Mouse (Mus musculus): ENCODE results near the gene Mtch2.
"Not testable (repeated sequence)": the region's sequence is repeated elsewhere in the genome, so short reads cannot be mapped to it uniquely, and the experiment has no call there.

Mtch2 gene

DNA sequence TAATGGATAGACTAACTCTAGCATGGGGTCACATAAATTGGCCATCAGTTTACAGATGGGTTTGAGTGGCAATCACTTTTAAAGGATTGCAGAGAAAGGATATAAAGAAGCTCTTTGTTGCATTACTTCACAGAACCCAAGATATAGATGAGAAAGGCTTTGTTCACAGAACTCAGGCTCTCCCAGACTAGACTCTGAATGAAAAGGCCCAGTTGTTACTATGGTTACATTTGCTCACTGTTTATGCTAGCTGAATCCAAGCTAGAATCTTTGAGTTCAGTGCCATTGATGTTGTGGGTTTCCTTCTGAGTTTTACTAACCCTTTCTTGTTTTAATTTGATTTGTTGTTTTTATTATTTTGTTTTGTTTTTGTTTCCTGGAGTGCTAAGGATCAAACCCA, 17.2 kb downstream of the Mtch2 start:
- DNase-seq (ENCODE audit: low spot score in 2 of 2): no peak

DNA sequence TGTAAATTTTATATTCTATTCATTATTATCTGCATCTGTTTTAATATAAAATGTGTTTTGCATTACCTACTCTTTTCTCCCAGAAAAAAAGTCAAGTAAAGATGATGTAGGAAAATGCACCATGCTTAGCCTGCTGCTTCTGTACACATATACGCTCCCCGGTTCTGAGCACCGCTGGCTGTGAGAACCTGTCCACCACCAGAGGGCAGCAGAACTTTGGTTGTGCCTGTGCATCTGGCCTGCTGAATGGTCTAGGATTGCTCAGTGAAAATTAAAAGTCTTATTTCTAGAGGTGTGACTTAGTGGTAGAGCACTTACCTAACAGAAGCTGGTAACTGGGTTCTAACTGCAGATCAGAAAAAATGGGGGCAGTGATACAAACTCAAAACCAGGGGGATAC, 19.6 kb downstream of the Mtch2 start:
- peak; percentile 78 to 85 for DNase-seq (ENCODE audit: low spot score in 2 of 2)

DNA sequence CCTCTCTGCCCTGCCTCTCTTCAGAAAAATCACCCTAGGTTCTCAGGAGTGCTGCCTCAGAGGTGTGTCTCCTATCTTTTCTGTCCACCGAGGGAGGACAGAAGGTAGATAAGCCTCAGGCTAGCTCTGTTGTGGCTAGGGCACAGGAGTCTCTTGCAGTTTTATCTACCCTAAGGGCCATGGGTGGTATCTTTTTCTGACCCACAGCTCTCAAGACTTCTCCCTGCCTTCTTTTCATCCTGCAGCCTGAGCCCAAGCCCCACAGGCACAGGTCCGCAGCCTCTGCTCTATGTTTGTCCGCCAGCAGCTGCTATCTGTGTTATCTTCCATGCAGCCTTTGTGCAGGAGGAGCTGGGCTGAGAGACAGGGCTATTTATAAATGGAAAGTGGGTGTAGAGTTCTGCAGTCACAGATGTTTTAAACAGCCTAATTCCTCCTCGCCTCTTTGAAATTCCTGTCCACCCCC, 23.2 kb downstream of the Mtch2 start:
- no peak for DNase-seq (ENCODE audit: low spot score in 2 of 2)

DNA sequence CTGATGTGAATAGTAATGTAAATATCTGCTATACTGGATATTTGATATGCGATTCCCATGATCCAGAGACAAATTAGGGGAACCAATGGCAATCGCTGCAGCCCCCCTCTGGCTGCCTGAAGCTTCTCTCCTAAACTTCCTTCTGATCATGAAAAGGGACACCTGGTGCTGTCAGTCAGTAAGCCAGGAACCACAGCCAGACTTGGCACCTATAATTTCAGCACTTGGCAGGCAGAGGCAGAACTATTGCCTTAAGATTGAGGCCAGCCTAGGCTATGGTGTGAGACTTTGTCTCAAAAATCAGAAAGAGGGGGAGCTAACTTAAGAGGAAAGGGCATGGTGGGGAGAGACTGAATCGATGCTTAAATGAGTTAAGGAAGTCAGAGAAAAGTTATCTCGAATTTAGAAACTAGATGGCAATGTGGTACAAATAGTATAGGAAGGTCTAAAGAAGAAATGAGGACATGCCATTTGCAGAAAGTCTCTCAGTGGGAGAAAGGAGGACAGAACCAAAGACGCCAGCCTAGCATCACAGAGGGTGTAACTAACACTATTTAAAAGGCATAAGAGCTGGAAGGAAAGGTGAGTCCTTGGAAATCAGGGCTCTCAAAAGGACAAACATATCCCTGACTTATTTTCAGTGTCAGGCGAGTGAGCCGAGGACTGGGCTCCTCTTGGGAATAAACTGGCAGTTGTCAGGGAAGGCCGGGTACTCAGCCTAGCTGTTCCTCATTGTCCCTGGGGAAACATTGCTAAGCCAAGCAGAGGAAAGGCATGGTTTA, 24.4 kb downstream of the Mtch2 start:
- DNase-seq (ENCODE audit: low spot score in 2 of 2): no peak

DNA sequence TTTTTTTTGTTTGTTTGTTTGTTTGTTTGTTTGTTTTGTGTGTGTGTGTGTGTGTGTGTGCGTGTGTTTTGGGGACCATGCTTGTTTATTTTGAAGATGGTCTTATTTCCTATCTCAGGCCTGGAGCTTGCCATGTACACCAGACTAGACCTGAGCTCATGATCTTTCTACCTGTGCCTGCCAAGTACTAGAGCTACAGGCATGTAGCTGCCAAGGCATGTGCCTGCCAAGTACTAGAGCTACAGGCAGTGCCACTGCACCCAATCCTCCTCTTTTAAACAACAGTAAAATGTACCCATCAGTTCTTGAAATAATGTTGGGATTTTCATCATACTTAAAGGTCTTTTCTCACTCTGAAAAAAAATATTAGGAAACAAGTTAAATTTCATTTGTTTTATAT, 27.1 kb downstream of the Mtch2 start:
- DNase-seq (ENCODE audit: low spot score in 2 of 2): no peak

DNA sequence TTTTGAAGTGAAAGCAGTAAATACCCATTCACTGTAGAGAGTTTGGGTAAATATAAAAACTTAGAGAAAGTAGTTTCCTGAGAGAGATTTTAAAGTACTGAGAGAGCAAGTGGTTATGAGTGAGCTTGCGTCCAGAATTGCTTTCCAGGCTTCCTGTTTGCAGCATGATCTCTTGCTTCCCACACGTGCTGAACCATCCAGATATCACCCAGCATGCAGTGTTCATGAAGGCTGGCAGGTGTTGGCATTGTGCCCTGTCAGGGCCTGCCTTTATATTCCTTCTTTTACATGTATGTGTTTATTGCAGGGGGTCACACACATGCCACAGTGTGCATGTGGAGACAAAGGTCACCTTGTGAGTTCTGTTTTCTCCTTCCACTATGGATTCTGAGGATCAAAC, 28.3 kb downstream of the Mtch2 start:
- DNase-seq (ENCODE audit: low spot score in 2 of 2): no peak

DNA sequence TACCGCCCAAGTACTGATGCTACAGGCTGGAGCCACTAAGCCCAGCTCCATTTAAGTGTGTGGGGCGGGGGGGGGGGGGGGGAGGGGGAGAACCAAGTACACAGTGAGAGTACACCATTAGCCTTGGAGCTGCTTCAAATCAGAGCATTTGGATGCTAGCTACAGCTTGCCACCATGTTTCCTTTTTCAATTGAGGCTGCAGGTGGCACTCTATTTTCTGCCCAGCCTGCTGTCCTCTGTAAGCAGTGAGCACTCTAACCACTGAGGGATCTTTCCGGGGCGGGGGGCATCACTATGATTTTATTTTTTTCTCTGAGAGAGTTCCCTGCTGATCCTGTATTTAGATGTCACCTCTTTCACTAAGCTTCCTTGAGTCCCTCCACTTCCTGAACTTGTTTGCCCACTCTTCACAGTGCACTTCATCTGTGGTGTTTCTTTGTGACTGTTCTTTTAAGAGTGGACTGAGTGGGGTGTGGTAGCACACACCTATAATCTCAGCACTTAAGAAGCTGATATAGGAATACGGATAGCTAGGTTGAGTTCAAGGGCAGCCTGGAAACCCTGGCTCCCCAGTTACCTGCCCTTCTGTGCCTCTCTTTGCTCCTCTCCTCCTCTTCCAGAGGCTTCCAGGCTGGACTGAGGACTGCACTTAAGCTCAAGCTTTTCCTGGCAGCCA, 30.8 kb downstream of the Mtch2 start:
- DNase-seq (ENCODE audit: low spot score in 2 of 2): no peak

DNA sequence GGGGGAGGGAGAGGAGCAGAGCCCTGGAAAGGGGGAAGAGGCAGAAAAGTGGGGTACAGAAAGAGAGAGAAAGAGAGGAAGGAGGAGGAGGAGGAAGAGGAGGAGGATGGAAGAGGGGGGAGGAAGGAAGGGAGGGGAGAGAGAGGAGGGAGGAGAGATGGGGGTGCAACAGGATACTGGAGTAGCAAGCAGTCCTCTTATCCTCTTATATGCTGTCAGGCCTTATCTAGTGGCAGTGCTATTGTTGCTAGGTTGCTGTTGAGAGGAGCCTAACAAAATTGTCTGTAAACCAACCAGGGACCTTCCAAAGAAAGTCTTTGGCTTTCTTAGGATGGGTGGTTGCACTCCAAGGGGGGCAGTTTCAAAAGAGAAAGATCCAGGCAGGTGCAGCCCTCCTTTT, 32.5 kb downstream of the Mtch2 start:
- DNase-seq (ENCODE audit: low spot score in 2 of 2): no peak

DNA sequence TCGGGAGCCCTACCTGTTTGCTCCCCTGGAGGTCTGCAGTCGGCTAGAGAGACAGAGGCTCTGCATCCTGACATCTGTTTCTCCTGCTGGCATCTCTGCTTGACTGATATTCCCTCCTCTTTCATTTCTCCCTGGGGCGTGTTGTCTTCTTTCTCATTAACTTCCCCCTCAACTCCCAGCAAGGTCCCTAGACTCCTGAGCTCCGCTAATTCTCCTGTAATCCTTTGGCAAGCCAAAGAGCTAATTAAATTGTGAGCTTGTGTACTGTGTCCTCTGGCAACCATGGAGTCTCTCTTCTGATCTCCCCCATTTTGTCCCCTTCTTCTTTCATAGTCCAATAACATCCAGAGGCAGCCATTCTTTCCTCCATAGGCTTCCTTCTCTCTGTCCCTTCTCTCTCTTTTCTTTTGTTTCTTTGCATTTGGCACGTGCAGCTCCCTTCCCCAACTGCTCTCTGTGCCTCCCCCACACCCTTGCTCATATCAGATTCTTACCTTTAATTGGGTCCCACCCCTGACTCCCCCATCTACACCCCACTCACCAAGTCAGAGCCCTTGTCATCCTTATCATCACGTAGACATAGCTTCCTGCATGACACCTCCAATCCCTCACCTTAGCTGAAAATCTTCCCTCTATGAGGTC, 33.3 kb downstream of the Mtch2 start:
- DNase-seq (ENCODE audit: low spot score in 2 of 2): no peak

DNA sequence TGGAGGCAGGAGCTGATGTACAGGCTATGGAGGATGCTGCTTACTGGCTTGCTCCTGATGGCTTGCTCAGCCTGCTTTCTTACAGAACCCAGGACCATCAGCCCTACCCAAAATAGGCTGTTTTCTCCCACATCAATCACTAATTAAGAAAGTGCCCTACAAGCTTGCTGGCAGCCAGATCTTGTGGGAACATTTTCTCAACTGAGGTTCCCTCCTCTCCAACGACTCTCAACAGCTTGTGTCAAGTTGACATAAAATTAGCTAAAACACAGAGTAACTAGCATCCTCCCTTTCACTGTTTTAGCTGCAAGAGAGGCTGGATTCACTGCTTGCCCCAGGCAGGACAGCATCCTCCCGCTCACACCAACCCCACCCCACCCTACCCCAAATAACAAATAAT, 34.9 kb downstream of the Mtch2 start:
- DNase-seq (ENCODE audit: low spot score in 2 of 2): no peak

DNA sequence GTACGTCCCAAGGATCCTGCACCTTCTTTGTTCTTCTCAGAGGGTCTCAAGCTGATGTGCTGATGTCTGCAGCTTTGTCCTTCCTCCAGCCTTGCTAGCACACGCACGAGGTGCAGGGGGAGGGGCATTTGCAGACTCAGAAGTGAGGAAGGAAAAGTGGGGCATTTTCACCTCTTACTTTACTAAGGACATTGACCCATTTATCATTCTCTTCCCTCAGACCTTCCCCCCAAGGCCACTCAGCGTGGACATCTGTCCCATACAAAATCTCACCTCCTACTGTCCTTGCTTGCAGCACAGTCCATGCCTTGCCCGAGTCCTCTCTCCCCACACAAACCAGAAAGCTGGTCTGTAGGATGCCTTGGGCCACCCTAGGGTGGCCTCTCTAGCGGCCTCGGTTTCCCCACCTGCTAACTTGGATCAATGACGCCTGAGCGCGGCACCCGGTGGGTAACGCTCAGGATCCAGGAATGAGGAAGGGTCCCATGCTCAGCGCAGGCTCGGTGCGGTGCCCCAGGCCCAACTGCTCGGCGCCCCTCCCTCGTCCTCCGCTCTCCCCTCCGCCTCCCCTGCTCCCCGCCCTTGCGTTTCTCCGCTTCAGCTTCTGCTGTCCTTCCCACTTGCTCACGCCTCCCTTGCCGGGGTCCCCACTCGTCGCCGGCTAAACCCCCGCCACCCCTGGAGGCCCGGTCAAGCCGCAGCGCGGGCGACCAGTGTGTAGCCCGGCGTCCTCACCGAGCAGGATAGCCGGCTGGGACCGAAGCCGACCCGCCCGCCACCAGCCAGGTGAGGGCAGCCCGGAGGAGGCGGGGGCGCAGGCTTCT, 38.5 kb downstream of the Mtch2 start, which contains the start of gene C1qtnf4:
Gene C1qtnf4, plus strand, starts transcription at position 643 of the 824 bp plus-strand sequence.
- DNase-seq (ENCODE audit: low spot score in 2 of 2): peak in 1 of 2 experiments; percentile 42

DNA sequence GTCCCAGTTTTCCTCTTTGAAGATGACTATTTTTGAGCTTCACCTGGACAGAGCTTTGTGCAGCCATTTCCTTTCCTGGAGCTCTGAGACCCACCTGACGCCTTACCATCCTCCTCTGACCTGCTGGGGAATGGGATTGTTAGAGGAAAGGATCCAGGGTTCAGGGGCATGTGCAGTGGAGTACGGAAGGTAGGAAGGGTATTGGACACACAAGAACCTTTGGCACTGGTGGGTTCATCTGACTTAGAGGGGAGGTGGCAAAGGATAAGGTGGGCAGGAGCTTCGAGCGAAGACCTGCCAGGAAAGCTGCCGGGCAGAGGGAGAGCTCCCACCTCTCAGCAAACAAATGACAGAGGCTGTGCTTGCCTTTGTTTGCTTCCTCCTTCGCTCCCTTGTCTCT, 39.5 kb downstream of the Mtch2 start:
- no peak for DNase-seq (ENCODE audit: low spot score in 2 of 2)

DNA sequence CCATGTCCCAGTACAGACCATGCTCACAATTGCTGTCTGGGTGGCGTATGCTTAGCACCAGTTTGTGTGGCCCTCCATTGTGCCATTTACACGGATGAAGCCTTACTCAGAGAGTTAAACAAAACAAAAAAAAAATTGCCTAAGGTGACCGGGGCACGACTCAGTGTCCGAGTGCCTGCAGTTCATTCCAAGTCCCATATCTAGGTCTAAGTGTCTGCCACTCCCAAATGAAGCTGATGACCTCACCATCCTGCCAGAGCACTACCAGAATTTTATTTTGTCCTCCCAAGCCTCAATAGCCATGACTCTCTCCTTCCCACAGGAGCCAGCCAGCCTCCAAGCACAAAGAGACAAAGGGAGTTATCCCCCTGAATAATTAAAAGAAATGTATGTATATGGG, 40.7 kb downstream of the Mtch2 start:
- DNase-seq (ENCODE audit: low spot score in 2 of 2): no peak

DNA sequence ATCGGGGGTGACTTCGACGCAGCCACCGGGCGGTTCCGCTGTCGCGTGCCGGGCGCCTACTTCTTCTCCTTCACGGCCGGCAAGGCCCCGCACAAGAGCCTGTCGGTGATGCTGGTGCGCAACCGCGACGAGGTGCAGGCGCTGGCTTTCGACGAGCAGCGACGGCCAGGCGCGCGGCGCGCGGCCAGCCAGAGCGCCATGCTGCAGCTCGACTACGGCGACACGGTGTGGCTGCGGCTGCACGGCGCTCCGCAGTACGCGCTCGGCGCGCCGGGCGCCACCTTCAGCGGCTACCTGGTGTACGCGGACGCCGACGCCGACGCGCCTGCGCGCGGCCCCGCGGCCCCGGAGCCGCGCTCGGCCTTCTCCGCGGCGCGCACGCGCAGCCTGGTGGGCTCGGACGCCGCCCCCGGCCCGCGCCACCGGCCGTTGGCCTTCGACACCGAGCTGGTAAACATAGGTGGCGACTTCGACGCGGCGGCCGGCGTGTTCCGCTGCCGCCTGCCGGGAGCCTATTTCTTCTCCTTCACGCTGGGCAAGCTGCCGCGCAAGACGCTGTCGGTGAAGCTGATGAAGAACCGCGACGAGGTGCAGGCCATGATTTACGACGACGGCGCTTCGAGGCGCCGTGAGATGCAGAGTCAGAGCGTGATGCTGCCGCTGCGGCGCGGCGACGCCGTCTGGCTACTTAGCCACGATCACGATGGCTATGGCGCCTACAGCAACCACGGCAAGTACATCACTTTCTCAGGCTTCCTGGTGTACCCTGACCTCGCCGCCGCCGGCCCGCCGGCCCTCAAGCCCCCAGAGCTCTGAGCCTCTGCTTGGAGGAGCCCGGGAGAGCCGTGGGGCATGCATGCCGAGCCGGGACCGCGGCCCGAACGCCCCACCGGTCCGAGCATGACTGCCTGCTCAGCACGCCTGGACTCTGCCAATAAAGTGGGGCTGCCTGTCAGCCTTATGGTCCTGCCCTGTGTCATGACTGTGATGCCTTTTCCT, 42.9 kb downstream of the Mtch2 start:
- DNase-seq (ENCODE audit: low spot score in 2 of 2): no peak

DNA sequence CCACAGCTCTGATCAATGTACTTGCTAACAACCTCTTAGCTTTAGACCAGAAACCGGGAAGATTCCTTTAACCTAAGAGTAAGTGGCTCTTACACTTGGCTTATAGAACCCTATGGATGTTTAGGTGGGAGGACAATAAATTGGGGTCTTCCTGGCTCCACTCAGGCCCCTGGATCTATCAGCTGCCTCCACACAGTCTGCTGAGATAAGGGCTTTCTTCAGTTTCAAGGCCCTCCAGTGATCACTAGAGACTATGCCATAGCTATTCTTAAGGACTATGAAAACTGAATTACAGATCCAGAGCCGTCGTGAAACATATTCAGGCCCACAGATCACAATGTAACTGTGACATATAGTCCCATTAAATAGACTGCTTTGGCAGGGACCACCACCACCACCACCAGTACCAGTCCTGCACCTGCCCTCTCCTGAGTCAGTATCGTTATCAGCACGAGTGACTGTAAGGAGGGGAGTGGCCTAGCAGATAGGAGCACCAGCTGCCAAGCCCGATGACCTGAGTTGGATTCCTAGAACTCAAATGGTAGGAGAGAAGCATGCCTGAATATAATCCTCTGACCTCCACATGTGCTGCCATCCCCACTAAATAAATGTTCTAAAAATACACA, 46.8 kb downstream of the Mtch2 start:
- no peak for DNase-seq (ENCODE audit: low spot score in 2 of 2)

DNA sequence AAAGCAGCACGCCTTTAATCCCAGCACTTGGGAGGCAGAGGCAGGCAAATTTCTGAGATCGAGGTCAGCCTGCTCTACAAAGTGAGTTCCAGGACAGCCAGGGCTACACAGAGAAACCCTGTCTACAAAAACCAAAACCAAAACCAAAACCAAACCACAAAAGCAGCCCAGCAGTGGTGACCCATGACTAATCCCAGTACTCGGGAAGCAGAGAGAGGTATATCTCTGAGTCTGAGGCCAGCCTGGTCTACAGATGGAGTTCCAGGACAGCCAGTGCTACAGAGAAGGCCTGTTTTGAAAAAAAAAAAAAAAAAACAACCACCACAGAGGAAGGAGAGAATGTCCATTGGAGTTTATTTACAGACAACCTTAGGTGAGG, 47.3 kb downstream of the Mtch2 start:
- DNase-seq (ENCODE audit: low spot score in 2 of 2): not testable (repeated sequence)

DNA sequence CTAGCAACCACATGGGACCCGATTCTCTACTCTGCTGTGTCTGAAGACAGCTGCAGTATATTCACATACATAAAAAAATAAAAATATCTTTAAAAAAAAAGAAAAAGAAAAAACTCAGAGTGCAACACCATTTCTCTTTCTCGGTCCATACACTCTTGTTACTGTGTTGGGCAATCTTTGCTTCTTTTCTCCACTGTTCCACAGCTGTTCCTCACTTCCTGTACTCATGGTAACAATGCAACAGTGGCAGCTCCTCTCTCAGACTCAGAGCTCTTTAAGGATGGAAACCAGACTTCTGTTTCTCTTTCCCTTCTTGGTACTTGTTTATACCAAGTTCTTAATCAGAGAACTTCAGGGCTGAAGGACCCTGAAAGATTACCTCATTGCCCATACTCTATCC, 56.4 kb downstream of the Mtch2 start:
- no peak for DNase-seq (ENCODE audit: low spot score in 2 of 2)

DNA sequence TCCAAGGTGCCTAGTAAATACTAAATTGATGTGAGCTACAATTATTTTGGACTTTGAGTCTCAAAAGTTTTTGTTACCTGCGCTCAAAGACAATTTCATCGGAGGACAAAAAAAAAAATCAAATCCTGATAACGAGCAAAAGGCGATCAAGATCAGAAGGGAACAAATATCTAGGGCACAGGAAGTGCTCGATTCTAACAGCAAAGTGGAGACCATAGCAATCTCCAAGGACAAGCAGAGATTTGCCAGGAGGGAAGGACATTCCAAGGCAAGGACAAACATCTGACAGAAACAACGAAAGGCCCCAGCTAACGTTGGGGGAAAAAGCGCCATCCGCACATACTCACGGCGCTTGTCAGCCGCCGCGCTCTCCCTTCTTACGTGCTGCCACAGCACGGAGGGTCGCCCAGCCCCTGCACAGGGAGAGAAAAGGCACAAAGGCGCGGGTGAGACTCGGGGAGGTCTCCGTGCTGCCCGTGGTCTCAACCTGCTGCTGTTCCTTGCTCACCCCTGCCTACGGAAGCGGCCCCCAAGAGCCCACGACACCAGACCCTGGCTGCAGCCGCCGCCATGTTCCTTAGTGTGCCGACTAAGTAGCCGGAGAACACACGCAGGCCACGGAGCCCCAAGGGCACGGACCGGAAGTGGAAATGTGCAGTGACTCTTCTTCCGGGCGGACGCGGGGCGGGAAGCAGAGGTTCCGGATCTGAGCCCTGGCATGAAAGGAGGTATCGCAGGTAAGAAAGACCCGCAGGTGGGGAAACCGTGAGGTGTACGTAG, 57.3 kb downstream of the Mtch2 start, which contains the start of the genes Kbtbd4 and Ndufs3:
Gene Kbtbd4, plus strand, starts transcription at position 665 of the 780 bp plus-strand sequence.
Gene Ndufs3, minus strand, starts transcription at position 752 of the 780 bp plus-strand sequence.
- peak; percentile 80 to 84 for DNase-seq (ENCODE audit: low spot score in 2 of 2)

DNA sequence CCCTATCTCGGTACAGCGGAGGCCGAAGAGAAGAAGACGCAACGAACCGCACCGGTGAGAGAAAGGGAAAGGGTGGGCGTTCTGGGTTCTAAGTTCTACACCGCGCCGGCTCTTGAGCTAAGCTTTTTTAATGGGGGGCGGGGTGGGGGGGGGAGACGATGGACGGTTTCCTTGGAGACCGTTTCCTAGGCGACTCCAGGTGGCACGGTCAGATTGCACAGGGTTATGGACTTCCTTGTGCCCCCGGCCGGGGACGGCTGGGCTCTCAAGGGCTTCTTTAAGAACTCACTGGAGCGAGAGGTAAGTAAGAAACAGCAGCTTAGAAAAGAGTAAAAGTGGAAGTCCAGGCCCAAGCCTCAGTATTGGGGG, 57.9 kb downstream of the Mtch2 start:
- DNase-seq (ENCODE audit: low spot score in 2 of 2): no peak
